Mouse (Mus musculus): ENCODE results near the gene Krt84. TPM values are rescaled to one million over a fixed set of nuclear protein-coding genes. Genes with fewer than 3 reads are reported as not detected.
A peak's percentile ranks its signal among the peaks of the same experiment; 100 is the strongest.

The Krt84 gene
- total RNA-seq, 2 experiments from 2014 or later = not detected

DNA sequence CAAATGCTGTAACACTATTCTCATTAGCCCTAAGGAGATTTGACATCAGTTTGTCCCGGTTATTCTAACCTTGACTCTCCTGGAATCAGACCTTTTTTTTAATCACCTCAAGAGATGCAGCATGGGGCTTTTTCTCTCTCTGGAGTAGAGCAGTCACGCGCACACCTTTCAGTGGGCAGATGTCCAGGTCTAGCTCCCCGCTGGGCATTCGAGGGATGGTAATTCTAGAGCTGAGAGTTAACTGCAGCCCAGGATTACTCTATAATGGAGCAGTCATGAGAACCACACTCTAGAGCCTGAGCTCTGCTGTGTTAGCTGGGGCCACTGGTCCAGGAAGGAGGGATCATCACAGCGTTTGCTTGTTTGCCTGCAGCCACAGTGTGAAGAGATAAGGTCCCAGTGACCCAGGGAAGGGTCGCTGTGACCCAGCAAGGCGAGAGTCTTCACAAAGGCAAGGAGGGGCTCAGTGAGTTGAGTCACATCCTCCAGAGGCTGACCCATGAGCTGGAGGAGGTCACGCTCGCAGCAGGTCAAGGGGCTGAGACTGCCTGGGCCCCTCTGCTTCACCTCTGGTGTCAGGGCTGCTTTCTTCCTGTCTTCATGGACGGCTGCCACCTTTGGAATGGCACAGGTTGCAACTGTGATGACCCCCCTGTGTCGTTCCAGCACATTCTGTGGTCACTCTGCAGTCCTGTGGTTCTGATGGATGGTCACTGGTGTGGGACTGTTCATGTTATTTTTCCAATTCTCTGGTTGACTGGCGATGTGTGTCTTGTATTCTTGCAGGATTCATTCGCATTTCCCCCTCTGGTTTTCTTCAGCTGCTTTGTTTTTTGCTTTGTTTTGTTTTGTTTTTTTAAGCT is 25.5 kb downstream of the Krt84 start:
- no peak for DNase-seq
- intact Hi-C loops (cut with DNase I) = no loop called here

- peak; percentile 25 to 27 for DNase-seq
- intact Hi-C loops (cut with DNase I) = loop anchor here (1.0 kb wide), 1 partner anchor 158 kb away; no protein-coding TSS in a partner anchor
Measured at GRCm38 (mm10) chr15:101497181-101497580, 35.4 kb downstream of the Krt84 start.

- intact Hi-C loops (cut with DNase I) = no loop called here
- no peak for DNase-seq
Measured at GRCm38 (mm10) chr15:101495266-101495665, 37.4 kb downstream of the Krt84 start.

- DNase-seq = no peak
- intact Hi-C loops (cut with DNase I) = no loop called here
Measured at GRCm38 (mm10) chr15:101494203-101494602, 38.4 kb downstream of the Krt84 start.

DNA sequence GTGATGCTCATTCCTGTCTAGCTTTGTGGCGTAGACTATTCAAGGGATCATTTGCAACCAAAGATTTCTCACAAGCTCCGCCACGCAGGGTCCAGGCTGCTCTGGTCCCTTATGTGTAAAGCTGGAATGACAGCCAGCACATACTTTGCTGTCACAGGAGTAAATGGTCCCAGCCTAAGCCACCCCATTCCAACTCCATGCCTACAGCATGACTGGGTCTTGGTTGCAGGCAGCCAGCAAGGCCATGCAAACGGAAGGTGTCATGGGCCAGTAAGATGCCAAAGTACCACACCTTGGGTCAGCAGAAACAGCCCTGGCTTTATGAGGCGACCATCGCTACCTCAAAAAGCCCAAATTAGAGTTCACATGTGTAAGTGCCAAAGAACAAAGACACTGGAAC is 38.9 kb downstream of the Krt84 start:
- no peak for DNase-seq
- intact Hi-C loops (cut with DNase I) = no loop called here

DNA sequence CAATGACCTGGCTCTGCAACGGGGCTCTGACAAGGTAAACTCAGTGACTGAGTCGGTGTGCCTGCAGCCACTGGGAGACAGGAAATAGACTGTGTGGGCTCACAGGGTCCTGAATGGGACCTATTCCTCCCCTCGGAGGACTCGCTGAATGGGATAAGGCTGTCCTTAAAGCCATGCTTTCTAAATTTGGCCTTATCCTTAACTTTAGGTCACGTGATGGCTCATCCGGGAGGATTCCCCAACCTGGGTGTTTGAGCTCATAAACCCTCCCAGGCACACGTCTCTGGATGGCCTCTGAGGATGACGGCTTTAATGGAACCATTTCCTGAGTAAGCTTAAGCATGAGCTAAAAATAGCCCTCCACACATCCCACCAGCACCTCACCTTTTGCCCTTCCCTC is 39.9 kb downstream of the Krt84 start:
- DNase-seq = no peak

DNA sequence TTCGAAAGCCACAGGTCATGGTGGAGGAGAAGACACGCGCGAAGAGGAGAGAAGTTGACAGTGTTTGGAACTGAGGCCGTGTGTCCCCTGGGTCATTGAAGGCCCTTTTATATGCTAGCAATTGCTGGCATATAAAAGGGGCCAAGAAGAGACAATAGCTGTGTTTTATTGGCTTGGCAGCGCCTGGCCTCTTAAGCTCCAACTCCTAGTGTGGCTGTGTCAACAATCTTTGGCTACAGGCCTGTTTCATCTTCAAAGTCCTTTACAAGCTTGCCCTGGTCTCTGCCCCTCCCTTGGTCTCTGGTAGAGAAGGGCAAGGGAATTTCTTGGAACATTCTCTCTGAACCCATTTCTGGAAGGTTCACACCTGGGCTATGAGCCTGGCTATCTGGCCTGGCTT is 41.2 kb downstream of the Krt84 start, which contains the start of gene Krt83:
Gene Krt83, minus strand, starts transcription at position 82 of the 400 bp plus-strand sequence.
- intact Hi-C loops (cut with DNase I) = no loop called here

More for the DNA sequence above, 39.9 kb downstream of the Krt84 start:
- intact Hi-C loops (cut with DNase I) = no loop called here

GRCm38 (mm10) chr15:101485911-101486635 is 46.5 kb downstream of the Krt84 start:
- intact Hi-C loops (cut with DNase I) = no loop called here
- DNase-seq = no peak

More for the DNA sequence above, 41.2 kb downstream of the Krt84 start, which contains the start of gene Krt83:
- no peak for DNase-seq

GRCm38 (mm10) chr15:101484939-101485338 is 47.7 kb downstream of the Krt84 start:
- intact Hi-C loops (cut with DNase I) = no loop called here
- no peak for DNase-seq

DNA sequence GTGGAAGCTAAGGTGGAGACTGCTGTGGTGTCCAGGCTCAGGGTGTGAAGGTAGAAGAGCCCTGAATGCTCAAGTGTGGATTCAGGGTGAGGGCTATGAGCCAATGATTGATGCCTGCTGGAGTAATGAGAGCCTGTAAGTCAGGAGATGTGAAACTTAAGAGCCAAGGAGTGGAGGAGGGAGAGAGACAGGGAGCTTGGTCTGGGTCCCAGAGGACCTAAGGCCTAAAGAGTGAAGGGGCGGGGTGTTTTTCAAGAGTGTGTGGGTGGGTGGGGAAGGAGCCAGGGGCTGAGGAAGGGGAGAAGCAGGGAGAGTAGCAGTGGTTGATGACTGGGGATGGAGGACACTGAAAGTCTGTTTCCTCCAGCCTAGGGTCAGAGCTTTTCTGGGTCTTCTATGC is 49.0 kb downstream of the Krt84 start:
- intact Hi-C loops (cut with DNase I) = no loop called here

DNA sequence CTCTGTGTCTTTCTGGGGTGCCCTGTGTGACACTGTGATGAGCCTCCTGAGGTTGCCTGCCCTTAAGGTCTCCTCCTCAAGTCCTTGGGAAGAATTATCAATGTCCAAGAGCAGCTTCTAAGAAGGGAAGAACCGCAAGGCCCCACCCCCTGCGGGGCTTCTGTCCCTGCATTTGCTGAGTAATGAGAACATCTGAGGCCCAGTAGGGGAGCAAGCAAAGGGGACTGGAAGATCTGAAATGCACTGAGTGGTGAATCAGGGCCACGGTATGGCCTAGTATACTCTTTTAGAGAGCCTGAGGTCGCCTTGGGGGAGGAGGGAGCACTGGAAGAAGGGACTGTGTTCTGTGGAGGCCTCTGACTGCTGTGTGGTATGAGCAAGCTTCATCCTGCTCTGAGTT is 50.6 kb downstream of the Krt84 start:
- intact Hi-C loops (cut with DNase I) = no loop called here
- DNase-seq = no peak

More for the DNA sequence above, 49.0 kb downstream of the Krt84 start:
- no peak for DNase-seq

- intact Hi-C loops (cut with DNase I) = no loop called here
- DNase-seq = no peak
Measured at GRCm38 (mm10) chr15:101479666-101480060, 53.0 kb downstream of the Krt84 start.

DNA sequence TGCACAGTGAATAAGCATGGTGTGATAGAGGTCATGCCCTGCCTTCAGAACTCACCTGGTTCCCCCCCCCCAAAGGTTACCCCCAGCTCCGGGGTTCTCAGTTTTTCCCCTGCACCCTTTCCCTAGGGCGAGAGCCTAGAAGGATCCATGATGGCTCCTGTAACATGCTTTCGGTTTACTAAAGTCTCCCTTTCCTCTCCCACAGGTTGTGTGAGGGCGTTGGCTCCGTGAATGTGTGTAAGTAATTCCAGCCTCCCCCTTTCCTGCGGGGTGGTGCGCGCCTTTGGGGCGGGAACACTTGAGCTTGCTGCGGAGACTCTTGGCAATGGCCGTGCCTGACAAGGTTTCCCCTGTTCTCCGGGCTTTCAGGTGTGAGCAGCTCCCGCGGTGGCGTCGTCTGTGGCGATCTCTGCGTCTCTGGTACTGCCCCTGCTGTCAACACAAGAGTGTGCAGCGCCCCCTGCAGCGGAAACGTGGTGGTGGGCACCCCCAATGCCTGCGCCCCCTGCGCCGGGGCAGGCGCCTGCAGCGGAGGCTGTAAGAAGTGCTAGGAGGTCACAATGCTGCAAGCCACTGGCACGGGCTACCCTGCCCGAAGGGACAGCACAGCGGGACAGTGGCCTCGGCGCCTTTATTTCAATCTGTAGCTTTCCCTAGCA is 53.5 kb downstream of the Krt84 start:
- intact Hi-C loops (cut with DNase I) = no loop called here
- DNase-seq = peak; percentile 17 to 38

Small RNAs within 50 kb of the gene (microRNA-seq; reads per million reads assigned to microRNA genes)
- 0 reads per million in 2 experiments for gene Gm44393 (ENCODE audit: borderline number of aligned reads in 2 of 2)
- 0 reads per million in 2 experiments for gene Gm44460 (ENCODE audit: borderline number of aligned reads in 2 of 2)

Other genes starting within 250 kb of the Krt84 start
- 10 to 100 TPM; 23.7 to 23.9 TPM for gene Atg101, start 248.5 kb downstream of the Krt84 start, total RNA-seq (2021)
- 1 to 10 TPM in 1 of 2 experiments, under 1 TPM in 1; 0.94 to 1.4 TPM for gene 6030408B16Rik, start 239.6 kb downstream of the Krt84 start, total RNA-seq (2021)
- gene Krt80, start 162.7 kb downstream of the Krt84 start, total RNA-seq (2021) = 1 to 10 TPM; 2.0 to 2.1 TPM
- gene Krt7, start 121.8 kb downstream of the Krt84 start, total RNA-seq (2021) = 1 to 10 TPM; 2.1 to 2.9 TPM
- not detected for gene Krt87, start 94.0 kb downstream of the Krt84 start, total RNA-seq (2021)
- not detected for gene Krt88, start 85.1 kb downstream of the Krt84 start, total RNA-seq (2021)
- not detected for gene Krt81, start 69.1 kb downstream of the Krt84 start, total RNA-seq (2021)
- not detected for gene Krt86, start 59.3 kb downstream of the Krt84 start, total RNA-seq (2021)
- not detected for gene Krt83, start 41.3 kb downstream of the Krt84 start, total RNA-seq (2021)
- gene Gm49425, start 15.6 kb downstream of the Krt84 start, total RNA-seq (2021) = not detected
- not detected for gene Krt82, start 17.8 kb upstream of the Krt84 start, total RNA-seq (2021)
- not detected for gene Krt90, start 30.1 kb upstream of the Krt84 start, total RNA-seq (2021)
- gene Krt75, start 41.1 kb upstream of the Krt84 start, total RNA-seq (2021) = not detected
- gene Gm5414, start 95.4 kb upstream of the Krt84 start, total RNA-seq (2021) = not detected
- gene Gm5478, start 114.6 kb upstream of the Krt84 start, total RNA-seq (2021) = not detected
- not detected for gene Krt6b, start 147.5 kb upstream of the Krt84 start, total RNA-seq (2021)
- not detected for gene Krt6a, start 161.5 kb upstream of the Krt84 start, total RNA-seq (2021)
- gene Krt5, start 180.1 kb upstream of the Krt84 start, total RNA-seq (2021) = not detected
- gene Krt71, start 210.3 kb upstream of the Krt84 start, total RNA-seq (2021) = not detected

Measured in heart, postnatal 36 days (tissue).